Mouse (Mus musculus): ENCODE results near the gene Prlr. TPM values are rescaled to one million over a fixed set of nuclear protein-coding genes. Genes with fewer than 3 reads are reported as not detected.

Prlr gene
- polyA plus RNA-seq, 1 experiment: 0.54 TPM

DNA sequence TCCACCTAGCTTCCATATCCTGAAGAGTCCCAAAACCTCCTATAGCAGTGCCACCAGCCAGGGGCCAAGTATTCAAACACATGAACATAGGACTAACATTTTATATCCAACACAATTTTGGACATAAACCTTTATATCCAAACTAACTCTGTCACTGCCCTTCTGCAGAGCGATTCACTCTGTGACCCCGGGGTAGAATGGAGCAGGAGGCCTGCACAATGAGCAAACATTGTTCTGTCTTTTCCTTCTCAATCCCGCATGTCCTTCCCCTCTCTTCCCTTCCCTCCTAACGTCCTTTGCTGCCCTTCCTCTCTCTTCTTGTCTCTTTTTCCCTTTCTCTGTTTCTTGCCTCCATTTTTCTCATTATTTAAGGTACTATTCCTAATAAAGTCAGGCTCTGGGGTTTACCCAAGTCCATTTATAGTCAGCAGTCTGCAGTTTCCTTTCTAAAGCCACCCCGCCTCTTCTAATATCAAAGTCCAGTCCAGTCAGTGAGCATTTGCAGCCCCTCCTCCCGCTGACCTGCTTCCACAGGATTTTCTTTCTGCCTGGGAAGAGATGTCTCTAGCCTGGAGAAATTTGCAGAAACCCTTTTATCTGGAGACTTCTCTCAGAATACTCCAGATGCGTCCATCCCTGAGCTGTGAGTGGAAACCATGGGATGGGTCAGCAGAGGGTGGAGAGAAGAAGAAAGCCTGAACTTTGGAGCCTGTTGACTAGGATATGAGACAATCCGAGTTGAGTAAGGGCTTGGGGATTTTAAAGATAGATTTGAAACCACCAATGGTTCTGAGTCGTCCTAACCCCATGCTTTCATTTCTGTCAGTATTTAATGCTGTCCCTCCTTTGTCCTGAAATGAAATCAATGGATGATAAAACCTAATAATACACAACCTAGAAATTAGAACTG, 181.3 kb downstream of the Prlr start, which contains the start of gene Agxt2:
Gene Agxt2 (plus strand): TSS at position 494 of the 910 bp plus-strand sequence.
- Histone ChIP-seq H3K27ac (ENCODE audit: insufficient read depth, low read length) (no peak within 1 kb of the TSS), H3K4me3 (ENCODE audit: insufficient read depth, low read length) (no peak within 1 kb of the TSS), H3K4me1 (ENCODE audit: control insufficient read depth, insufficient read depth, low read length) (no peaks in the 10 kb centered on the region)
- no peak for TF ChIP-seq CTCF (IDR thresholded peaks at IDR 0.05; ENCODE audit: extremely low read depth, insufficient read depth, low read length)
- no peak for TF ChIP-seq POLR2A (IDR thresholded peaks at IDR 0.05; ENCODE audit: extremely low read depth, insufficient read depth, low read length)

DNA sequence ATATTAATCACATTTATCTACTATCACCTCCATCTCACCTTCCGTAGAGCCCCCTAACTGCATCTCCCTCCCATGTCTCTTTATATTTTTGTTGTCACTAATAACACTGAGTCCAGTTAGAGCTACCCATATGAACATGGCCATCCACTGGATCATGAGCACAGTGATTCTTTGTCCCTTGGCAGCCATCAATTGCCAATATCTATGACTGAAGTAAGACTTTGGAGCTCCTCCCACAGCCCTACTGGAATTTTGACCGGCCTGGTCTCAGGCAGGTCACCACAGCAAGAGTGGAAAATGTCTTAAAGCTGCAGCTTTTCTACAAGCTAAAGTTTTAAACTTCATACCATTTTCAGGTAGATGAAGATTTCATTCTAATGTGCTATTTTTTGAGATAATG, 189.3 kb downstream of the Prlr start:
- no peak for TF ChIP-seq POLR2A (IDR thresholded peaks at IDR 0.05; ENCODE audit: extremely low read depth, insufficient read depth, low read length)
- no peak for TF ChIP-seq CTCF (IDR thresholded peaks at IDR 0.05; ENCODE audit: extremely low read depth, insufficient read depth, low read length)
- Histone ChIP-seq H3K4me3 (ENCODE audit: insufficient read depth, low read length) (no peak overlapping the region), H3K27ac (ENCODE audit: insufficient read depth, low read length) (no peak overlapping the region)

GRCm38 (mm10) chr15:10375404-10375803, 198.4 kb downstream of the Prlr start:
- no peak overlapping the region for H3K4me3 ChIP-seq (ENCODE audit: insufficient read depth, low read length)
- no peak for TF ChIP-seq POLR2A (IDR thresholded peaks at IDR 0.05; ENCODE audit: extremely low read depth, insufficient read depth, low read length)
- no peaks in the 10 kb centered on the region; the same call in 1 of the 2 replicates for H3K4me1 ChIP-seq (ENCODE audit: control insufficient read depth, insufficient read depth, low read length)
- no peak overlapping the region for H3K27ac ChIP-seq (ENCODE audit: insufficient read depth, low read length)

More for the DNA sequence above, 189.3 kb downstream of the Prlr start:
- H3K4me1 ChIP-seq (ENCODE audit: control insufficient read depth, insufficient read depth, low read length): no peaks in the 10 kb centered on the region

DNA sequence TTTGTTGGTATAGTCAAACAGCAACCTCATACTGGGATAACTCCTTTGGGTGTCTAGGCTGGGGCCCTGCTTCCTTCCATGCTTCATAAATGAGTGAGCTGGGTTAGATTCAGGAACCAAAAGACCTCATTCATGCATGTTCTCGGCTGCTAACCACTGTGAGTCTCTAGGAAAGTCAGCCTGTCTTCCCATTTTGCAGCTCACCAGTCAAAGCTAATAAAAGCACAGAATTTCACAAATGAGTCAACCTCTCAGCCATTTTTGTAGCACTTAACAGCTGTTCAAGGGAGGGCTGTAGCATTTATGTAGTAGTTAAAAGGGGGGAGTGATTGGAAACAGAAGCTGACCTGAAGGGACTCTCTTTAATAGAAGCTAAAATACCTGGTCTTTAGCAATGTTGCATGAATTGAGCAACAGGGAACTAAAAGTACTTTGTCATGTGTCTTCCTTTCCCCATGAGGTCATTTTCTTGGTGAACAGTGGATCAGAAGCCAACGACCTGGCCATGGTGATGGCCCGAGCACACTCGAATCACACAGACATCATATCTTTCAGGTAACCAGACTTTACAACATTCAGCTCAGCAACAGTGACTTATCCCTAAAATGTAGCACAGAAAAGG, 201.4 kb downstream of the Prlr start:
- Histone ChIP-seq H3K4me1 (ENCODE audit: control insufficient read depth, insufficient read depth, low read length) (no peaks in the 10 kb centered on the region; the same call in 1 of the 2 replicates), H3K27ac (ENCODE audit: insufficient read depth, low read length) (no peak overlapping the region), H3K4me3 (ENCODE audit: insufficient read depth, low read length) (no peak overlapping the region)
- TF ChIP-seq POLR2A (IDR thresholded peaks at IDR 0.05; ENCODE audit: extremely low read depth, insufficient read depth, low read length): no peak
- no peak for TF ChIP-seq CTCF (IDR thresholded peaks at IDR 0.05; ENCODE audit: extremely low read depth, insufficient read depth, low read length)

DNA sequence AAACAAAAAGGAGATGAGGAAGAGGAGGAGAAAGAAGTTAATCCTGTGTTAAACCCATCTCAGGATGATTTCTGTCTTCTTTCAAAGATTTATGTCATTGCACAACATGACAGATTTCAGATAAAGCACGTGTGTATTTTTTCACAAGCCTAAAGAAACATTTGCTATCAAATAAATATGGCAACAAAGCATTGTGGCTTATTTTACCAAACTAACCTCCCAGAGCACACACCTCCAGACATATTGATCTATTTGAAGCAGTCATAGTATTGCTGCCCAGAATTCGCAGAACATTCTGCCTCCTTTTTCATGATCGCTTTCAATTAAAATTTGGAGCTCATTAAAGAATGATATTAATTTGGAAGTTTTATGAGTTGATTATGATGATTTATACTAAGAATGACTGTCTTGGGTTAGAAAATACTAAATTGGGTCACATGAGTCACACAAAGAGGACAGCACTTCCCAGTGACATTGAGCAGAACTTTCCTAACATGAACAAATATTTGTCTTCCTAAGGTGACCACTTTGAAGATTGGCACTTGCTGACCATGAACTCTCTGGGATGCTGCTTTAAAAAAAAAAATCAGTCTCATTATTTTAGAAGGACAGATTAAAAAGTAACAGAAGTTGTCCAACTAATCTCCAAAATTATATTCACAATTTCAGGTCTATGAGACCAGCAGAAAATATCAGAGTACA, 202.9 kb downstream of the Prlr start:
- TF ChIP-seq CTCF (IDR thresholded peaks at IDR 0.05; ENCODE audit: extremely low read depth, insufficient read depth, low read length): no peak
- TF ChIP-seq POLR2A (IDR thresholded peaks at IDR 0.05; ENCODE audit: extremely low read depth, insufficient read depth, low read length): no peak
- Histone ChIP-seq H3K4me3 (ENCODE audit: insufficient read depth, low read length) (no peak overlapping the region), H3K27ac (ENCODE audit: insufficient read depth, low read length) (no peak overlapping the region), H3K4me1 (ENCODE audit: control insufficient read depth, insufficient read depth, low read length) (no peaks in the 10 kb centered on the region; the same call in 1 of the 2 replicates)

DNA sequence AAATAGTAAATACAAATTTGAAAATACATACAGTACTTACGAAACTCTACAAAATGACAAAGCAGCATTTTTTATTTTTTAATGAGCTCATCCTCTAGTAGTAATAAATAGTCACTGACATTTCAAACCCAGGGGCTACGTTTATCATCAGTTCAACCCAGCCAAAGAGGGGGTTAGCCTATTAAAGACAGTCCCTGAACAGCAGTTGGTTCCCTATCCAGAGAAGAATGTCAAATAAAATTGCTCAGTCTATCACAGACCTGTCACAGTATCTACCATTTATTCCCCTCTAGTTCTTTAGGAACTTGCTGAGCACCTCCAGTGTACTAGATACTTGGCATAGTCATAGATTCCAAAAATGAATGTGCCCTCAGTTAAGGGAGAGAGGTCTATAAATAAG, 210.2 kb downstream of the Prlr start:
- no peaks in the 10 kb centered on the region for H3K4me1 ChIP-seq (ENCODE audit: control insufficient read depth, insufficient read depth, low read length)
- no peak for TF ChIP-seq CTCF (IDR thresholded peaks at IDR 0.05; ENCODE audit: extremely low read depth, insufficient read depth, low read length)
- no peak for TF ChIP-seq POLR2A (IDR thresholded peaks at IDR 0.05; ENCODE audit: extremely low read depth, insufficient read depth, low read length)
- no peak overlapping the region for H3K4me3 ChIP-seq (ENCODE audit: insufficient read depth, low read length)
- no peak overlapping the region for H3K27ac ChIP-seq (ENCODE audit: insufficient read depth, low read length)

Other genes with a start within 250 kb of the Prlr start
- gene Gm21973, start 148.1 kb downstream of the Prlr start, polyA plus RNA-seq (2012; rRNA removed): not detected in 2 replicates
- gene Agxt2, start 181.3 kb downstream of the Prlr start, polyA plus RNA-seq (2012; rRNA removed): not detected in 2 replicates